Mouse (Mus musculus): ENCODE results near the gene Pik3cd. TPM values are rescaled to one million over a fixed set of nuclear protein-coding genes. Genes with fewer than 3 reads are reported as not detected.
A peak's percentile ranks its signal among the peaks of the same experiment; 100 is the strongest.

The Pik3cd gene
- polyA plus RNA-seq, 1 experiment from 2014 or later: 3.5 TPM

GRCm38 (mm10) chr4:149723855-149724731 lies 21.7 kb upstream of the Pik3cd start:
- H3K9me3 ChIP-seq (replicated peaks): no peaks in the 10 kb centered on the region
- 75% methylated on average over 17 of the region's 17 CpGs for WGBS
- peak; percentile 53; the same call in 1 of the 2 replicates for ATAC-seq (ENCODE audit: insufficient number of reproducible peaks, low FRiP score)
- no peak overlapping the region for H3K4me3 ChIP-seq
- no peak overlapping the region for H3K9ac ChIP-seq
- H3K4me2 ChIP-seq: no peak overlapping the region
- H3K4me1 ChIP-seq (replicated peaks): peaks cover 12% of the 10 kb centered on the region; the same call in 1 of the 2 replicates
- H3K27ac ChIP-seq (ENCODE audit: poor library complexity, severe bottlenecking): no peak overlapping the region
- peaks cover 82% of the 10 kb centered on the region for H3K36me3 ChIP-seq
- H3K27me3 ChIP-seq (replicated peaks): no peaks in the 10 kb centered on the region

DNA sequence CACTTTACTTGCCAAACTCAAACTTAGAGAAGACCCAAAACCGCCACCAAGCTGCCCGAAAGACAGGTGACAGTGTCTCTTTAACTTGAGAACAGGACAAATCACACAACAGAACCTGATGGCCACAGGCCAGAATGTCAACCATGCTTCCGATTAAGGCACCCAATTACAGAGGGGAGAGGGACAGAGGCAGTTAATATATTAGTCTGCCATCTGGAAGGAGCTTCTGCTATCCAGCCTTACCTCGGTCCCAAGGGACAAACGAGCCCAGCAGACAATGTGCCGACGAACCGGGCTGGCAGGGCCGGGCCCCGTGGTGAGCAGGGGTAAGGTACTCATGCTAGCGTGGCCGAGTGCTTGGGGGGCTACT lies 20.6 kb upstream of the Pik3cd start:
- peaks cover 85% of the 10 kb centered on the region for H3K36me3 ChIP-seq
- H3K27me3 ChIP-seq (replicated peaks): no peaks in the 10 kb centered on the region
- no peaks in the 10 kb centered on the region for H3K9me3 ChIP-seq (replicated peaks)
- H3K9ac ChIP-seq: no peak overlapping the region
- no peak overlapping the region for H3K4me3 ChIP-seq
- no peak overlapping the region for H3K4me2 ChIP-seq
- no peak for ATAC-seq (ENCODE audit: insufficient number of reproducible peaks, low FRiP score)
- peaks cover 12% of the 10 kb centered on the region; the same call in 1 of the 2 replicates for H3K4me1 ChIP-seq (replicated peaks)
- WGBS: 89% methylated on average over 12 of the region's 12 CpGs
- no peak overlapping the region for H3K27ac ChIP-seq (ENCODE audit: poor library complexity, severe bottlenecking)

- Histone ChIP-seq H3K4me3 (no peak overlapping the region), H3K27me3 (replicated peaks) (no peaks in the 10 kb centered on the region), H3K36me3 (peaks cover 85% of the 10 kb centered on the region), H3K9ac (no peak overlapping the region), H3K27ac (ENCODE audit: poor library complexity, severe bottlenecking) (no peak overlapping the region), H3K4me1 (replicated peaks) (peaks cover 12% of the 10 kb centered on the region; the same call in 1 of the 2 replicates), H3K4me2 (no peak overlapping the region), H3K9me3 (replicated peaks) (no peaks in the 10 kb centered on the region)
- ATAC-seq (ENCODE audit: insufficient number of reproducible peaks, low FRiP score): no peak
- WGBS: 88% methylated on average over 24 of the region's 24 CpGs
These were observed 20.0 kb upstream of the Pik3cd start for GRCm38 (mm10) chr4:149722104-149723020.

DNA sequence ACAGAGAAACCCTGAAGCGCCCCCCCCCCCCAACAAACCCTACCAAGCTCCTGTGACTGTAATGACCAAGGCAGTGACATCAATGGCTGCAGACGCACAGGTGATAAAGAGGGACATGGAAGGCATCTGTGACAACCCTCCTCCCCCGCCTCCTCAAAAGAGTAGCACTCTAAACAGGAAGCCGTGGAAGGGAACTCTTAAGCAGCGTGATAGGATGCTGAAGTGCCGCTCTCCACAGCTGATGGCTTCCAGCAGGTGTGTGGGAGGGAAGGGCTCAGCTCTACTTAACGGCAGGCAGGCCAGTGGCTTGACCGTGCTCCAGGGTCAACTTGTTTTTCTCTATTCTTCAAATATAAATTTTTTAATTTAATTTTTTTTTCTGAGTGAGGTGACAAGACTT lies 18.8 kb upstream of the Pik3cd start:
- WGBS: 63% methylated on average over 8 of the region's 8 CpGs
- Histone ChIP-seq H3K27me3 (replicated peaks) (no peaks in the 10 kb centered on the region), H3K36me3 (peaks cover 85% of the 10 kb centered on the region), H3K27ac (ENCODE audit: poor library complexity, severe bottlenecking) (no peak overlapping the region), H3K9me3 (replicated peaks) (no peaks in the 10 kb centered on the region), H3K9ac (no peak overlapping the region), H3K4me1 (replicated peaks) (peaks cover 12% of the 10 kb centered on the region; the same call in 1 of the 2 replicates), H3K4me2 (no peak overlapping the region), H3K4me3 (no peak overlapping the region)
- ATAC-seq (ENCODE audit: insufficient number of reproducible peaks, low FRiP score): no peak

GRCm38 (mm10) chr4:149719686-149720085 lies 17.3 kb upstream of the Pik3cd start:
- Histone ChIP-seq H3K4me3 (no peak overlapping the region), H3K27ac (ENCODE audit: poor library complexity, severe bottlenecking) (no peak overlapping the region), H3K4me1 (replicated peaks) (peaks cover 7% of the 10 kb centered on the region; the same call in 1 of the 2 replicates), H3K36me3 (peaks cover 86% of the 10 kb centered on the region), H3K4me2 (no peak overlapping the region), H3K27me3 (replicated peaks) (no peaks in the 10 kb centered on the region), H3K9me3 (replicated peaks) (no peaks in the 10 kb centered on the region), H3K9ac (no peak overlapping the region)
- no peak for ATAC-seq (ENCODE audit: insufficient number of reproducible peaks, low FRiP score)
- 82% methylated on average over 6 of the region's 6 CpGs for WGBS

- no peak for ATAC-seq (ENCODE audit: insufficient number of reproducible peaks, low FRiP score)
- H3K4me2 ChIP-seq: no peak overlapping the region
- peaks cover 50% of the 10 kb centered on the region for H3K36me3 ChIP-seq
- no peaks in the 10 kb centered on the region for H3K27me3 ChIP-seq (replicated peaks)
- H3K9me3 ChIP-seq (replicated peaks): no peaks in the 10 kb centered on the region
- no peak overlapping the region for H3K4me3 ChIP-seq
- 69% methylated on average over 3 of the region's 3 CpGs for WGBS
- H3K4me1 ChIP-seq (replicated peaks): peaks cover 3% of the 10 kb centered on the region; the same call in 1 of the 2 replicates
- no peak overlapping the region; the same call in 1 of the 2 replicates for H3K9ac ChIP-seq
- no peak overlapping the region for H3K27ac ChIP-seq (ENCODE audit: poor library complexity, severe bottlenecking)
These were observed 12.2 kb upstream of the Pik3cd start for GRCm38 (mm10) chr4:149714542-149714941.

GRCm38 (mm10) chr4:149711955-149712354 lies 9.6 kb upstream of the Pik3cd start:
- Histone ChIP-seq H3K4me3 (no peak overlapping the region), H3K4me2 (0 out of 2 replicates have a peak overlapping the region, but pooled peaks have one; percentile 19), H3K9me3 (replicated peaks) (no peaks in the 10 kb centered on the region), H3K27ac (ENCODE audit: poor library complexity, severe bottlenecking) (no peak overlapping the region), H3K27me3 (replicated peaks) (no peaks in the 10 kb centered on the region; the same call in 1 of the 2 replicates), H3K4me1 (replicated peaks) (peaks cover 3% of the 10 kb centered on the region; the same call in 1 of the 2 replicates), H3K36me3 (peaks cover 24% of the 10 kb centered on the region), H3K9ac (no peak overlapping the region)
- 24% methylated on average over 7 of the region's 7 CpGs for WGBS
- peak; percentile 23; the same call in 1 of the 2 replicates for ATAC-seq (ENCODE audit: insufficient number of reproducible peaks, low FRiP score)

DNA sequence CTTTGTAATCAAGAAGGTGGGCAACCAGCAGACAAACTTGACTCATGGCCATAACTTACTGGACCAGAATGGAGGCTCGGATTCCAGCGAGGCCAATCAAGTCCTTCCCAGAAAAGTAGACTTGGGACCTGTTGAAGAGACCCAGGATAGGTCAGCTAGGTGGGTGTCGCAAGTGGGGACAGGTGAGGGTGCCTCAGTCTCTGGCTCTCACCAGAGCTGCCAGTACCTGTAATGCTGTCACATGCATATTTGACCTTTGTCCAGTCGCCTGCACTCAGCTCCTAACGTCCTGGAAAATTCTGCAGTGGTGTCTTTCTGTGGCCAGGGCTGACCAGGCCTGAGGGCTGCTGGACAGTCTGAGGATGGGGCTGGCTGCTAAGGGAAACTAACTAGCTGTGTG lies 9.1 kb upstream of the Pik3cd start:
- Histone ChIP-seq H3K4me3 (no peak overlapping the region), H3K27ac (ENCODE audit: poor library complexity, severe bottlenecking) (no peak overlapping the region), H3K9me3 (replicated peaks) (no peaks in the 10 kb centered on the region), H3K27me3 (replicated peaks) (no peaks in the 10 kb centered on the region; the same call in 1 of the 2 replicates), H3K4me2 (no peak overlapping the region), H3K36me3 (peaks cover 19% of the 10 kb centered on the region), H3K9ac (no peak overlapping the region), H3K4me1 (replicated peaks) (peaks cover 3% of the 10 kb centered on the region; the same call in 1 of the 2 replicates)
- 82% methylated on average over 5 of the region's 5 CpGs for WGBS
- ATAC-seq (ENCODE audit: insufficient number of reproducible peaks, low FRiP score): no peak

DNA sequence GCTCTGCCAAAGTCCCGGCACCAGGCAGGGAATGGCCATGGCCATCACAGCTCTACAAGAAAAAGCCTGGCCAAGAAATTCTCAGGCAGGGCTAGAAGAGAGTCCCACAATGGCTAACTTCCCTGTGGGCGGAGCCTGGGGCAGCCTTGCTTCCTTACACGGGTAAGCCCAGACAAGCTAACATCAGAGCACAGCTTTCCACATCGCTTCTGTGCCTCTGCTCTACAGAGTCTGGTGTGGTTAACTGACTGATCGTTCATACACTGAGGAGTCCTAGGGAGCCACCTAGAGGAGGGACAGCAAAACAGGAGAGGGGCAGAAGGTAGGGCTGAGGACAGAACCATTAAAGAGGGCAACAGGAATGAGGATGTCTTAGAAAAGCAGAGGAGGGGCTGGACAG lies 8.1 kb upstream of the Pik3cd start:
- H3K9ac ChIP-seq: no peak overlapping the region
- H3K9me3 ChIP-seq (replicated peaks): no peaks in the 10 kb centered on the region
- no peak overlapping the region for H3K4me3 ChIP-seq
- no peak overlapping the region for H3K4me2 ChIP-seq
- peak; percentile 62 for ATAC-seq (ENCODE audit: insufficient number of reproducible peaks, low FRiP score)
- peaks cover 9% of the 10 kb centered on the region for H3K36me3 ChIP-seq
- WGBS: 19% methylated on average over 5 of the region's 5 CpGs
- peaks cover 3% of the 10 kb centered on the region; the same call in 1 of the 2 replicates for H3K4me1 ChIP-seq (replicated peaks)
- no peaks in the 10 kb centered on the region; the same call in 1 of the 2 replicates for H3K27me3 ChIP-seq (replicated peaks)
- H3K27ac ChIP-seq (ENCODE audit: poor library complexity, severe bottlenecking): no peak overlapping the region

DNA sequence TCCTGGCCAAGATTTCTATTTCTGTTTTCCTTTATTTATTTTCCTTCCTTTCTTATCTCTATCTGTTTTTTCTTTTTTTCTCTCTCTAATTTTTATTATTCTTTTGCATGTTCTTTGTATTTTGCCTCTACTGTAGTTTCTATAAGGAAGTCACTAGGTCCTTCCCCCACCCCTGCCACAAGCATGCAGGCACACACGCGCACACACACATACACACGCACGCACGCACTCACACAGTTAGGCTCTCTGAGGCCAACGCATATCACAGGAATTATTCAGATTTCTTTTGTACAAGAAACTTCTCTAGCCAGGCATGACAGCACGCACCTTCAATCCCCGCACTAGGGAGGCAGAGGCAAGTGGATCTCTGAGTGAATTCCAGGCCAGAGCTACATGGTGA lies 3.6 kb upstream of the Pik3cd start:
- Histone ChIP-seq H3K36me3 (no peaks in the 10 kb centered on the region), H3K4me1 (replicated peaks) (peaks cover 12% of the 10 kb centered on the region), H3K4me2 (no peak overlapping the region), H3K9ac (no peak overlapping the region), H3K4me3 (no peak overlapping the region), H3K27ac (ENCODE audit: poor library complexity, severe bottlenecking) (no peak overlapping the region), H3K27me3 (replicated peaks) (no peaks in the 10 kb centered on the region; the same call in 1 of the 2 replicates), H3K9me3 (replicated peaks) (no peaks in the 10 kb centered on the region)
- WGBS: 91% methylated on average over 8 of the region's 8 CpGs
- ATAC-seq (ENCODE audit: insufficient number of reproducible peaks, low FRiP score): no peak

- Histone ChIP-seq H3K4me1 (replicated peaks) (peaks cover 12% of the 10 kb centered on the region), H3K9ac (no peak overlapping the region), H3K36me3 (no peaks in the 10 kb centered on the region), H3K4me2 (no peak overlapping the region), H3K9me3 (replicated peaks) (no peaks in the 10 kb centered on the region), H3K27ac (ENCODE audit: poor library complexity, severe bottlenecking) (no peak overlapping the region), H3K27me3 (replicated peaks) (peaks cover 4% of the 10 kb centered on the region; the same call in 1 of the 2 replicates), H3K4me3 (no peak overlapping the region)
- ATAC-seq (ENCODE audit: insufficient number of reproducible peaks, low FRiP score): no peak
- 57% methylated on average over 7 of the region's 7 CpGs for WGBS
These were observed 2.9 kb upstream of the Pik3cd start for GRCm38 (mm10) chr4:149705298-149705697.
